Mouse (Mus musculus) G1E (cell line): ENCODE measurements around the gene Rab42. TPM values are rescaled to one million over a fixed set of nuclear protein-coding genes. Genes with fewer than 3 reads are reported as not detected.

ENCODE experiments used
- ATAC-seq: 2 replicates; pipeline ENCODE4 v1.8.0; 2016; ENCODE audit warnings: mild to moderate bottlenecking; ENCODE audit not compliant: insufficient number of reproducible peaks, poor library complexity, low FRiP score, severe bottlenecking; ENCODE audit errors: extremely low read depth
- DNase-seq: peaks from one replicate; pipeline ENCODE4 v3.0.0; 2012; ENCODE audit warnings: low spot score
- H3K27me3 ChIP-seq: 2 replicates; pipeline ENCODE4 v1.6.1; 2012; ENCODE audit warnings: mild to moderate bottlenecking, low read length, inconsistent platforms; ENCODE audit not compliant: insufficient read depth
- H3K36me3 ChIP-seq: replicated peaks from 2 replicates; pipeline ENCODE3; 2012; ENCODE audit warnings: mild to moderate bottlenecking, inconsistent platforms
- H3K4me1 ChIP-seq: 2 replicates; pipeline ENCODE4 v1.6.1; 2012; ENCODE audit warnings: low read depth, low read length, inconsistent platforms, mixed read lengths; ENCODE audit not compliant: insufficient read depth
- H3K4me3 ChIP-seq: 2 replicates; pipeline ENCODE4 v1.5.1; 2012; ENCODE audit warnings: low read depth, mild to moderate bottlenecking, inconsistent platforms, low read length, moderate library complexity, mixed read lengths
- H3K9me3 ChIP-seq: replicated peaks from 2 replicates; pipeline ENCODE4 v1.6.1; 2012; ENCODE audit warnings: inconsistent platforms
- CTCF ChIP-seq: IDR thresholded peaks from 2 replicates; pipeline ENCODE4 v1.5.1; 2012; ENCODE audit warnings: low read depth, low read length, inconsistent platforms, mixed read lengths
- GATA1 ChIP-seq: IDR thresholded peaks from 2 replicates; pipeline ENCODE4 v1.6.1; 2012; ENCODE audit warnings: borderline replicate concordance, low read length, inconsistent platforms, mixed read lengths
- GATA2 ChIP-seq: IDR thresholded peaks from 2 replicates; pipeline ENCODE4 v1.6.1; 2012; ENCODE audit warnings: low read depth, low read length, inconsistent platforms, borderline replicate concordance
- POLR2AphosphoS5 ChIP-seq: IDR thresholded peaks from 2 replicates; pipeline ENCODE4 v1.6.1; 2012; ENCODE audit warnings: low read depth, low read length, inconsistent platforms; ENCODE audit not compliant: insufficient replicate concordance
- TAL1 ChIP-seq: conservative IDR thresholded peaks from 2 replicates; pipeline ENCODE4 v1.6.1; 2012; ENCODE audit warnings: low read depth, low read length, inconsistent platforms, mixed read lengths
- polyA plus RNA-seq: library from polyadenylated mRNA; stranded (reverse); fragments of >175 nt; gene quantifications from 2 replicates; pipeline ENCODE4 v1.2.3, GENCODE M21; 2012
- total RNA-seq, 2 experiments: library from RNA; stranded (forward) in 1 of 2; stranded (reverse) in 1 of 2; fragments of 200-1000 nt in 1 of 2; fragments of >200 nt in 1 of 2; fragmentation: Nextera tagmentation in 1 of 2; gene quantifications; 2 replicates each; pipeline ENCODE4 v1.2.3; 2014 to 2017

The Rab42 gene
- total RNA-seq (2014; fragmentation: Nextera tagmentation), result 1.4 TPM in 1 of 2 replicates, not detected in the other
- total RNA-seq (2017), result 0.52 TPM in 1 of 2 replicates, not detected in the other
- polyA plus RNA-seq, result 0.95 and 1.0 TPM in 2 replicates

DNA sequence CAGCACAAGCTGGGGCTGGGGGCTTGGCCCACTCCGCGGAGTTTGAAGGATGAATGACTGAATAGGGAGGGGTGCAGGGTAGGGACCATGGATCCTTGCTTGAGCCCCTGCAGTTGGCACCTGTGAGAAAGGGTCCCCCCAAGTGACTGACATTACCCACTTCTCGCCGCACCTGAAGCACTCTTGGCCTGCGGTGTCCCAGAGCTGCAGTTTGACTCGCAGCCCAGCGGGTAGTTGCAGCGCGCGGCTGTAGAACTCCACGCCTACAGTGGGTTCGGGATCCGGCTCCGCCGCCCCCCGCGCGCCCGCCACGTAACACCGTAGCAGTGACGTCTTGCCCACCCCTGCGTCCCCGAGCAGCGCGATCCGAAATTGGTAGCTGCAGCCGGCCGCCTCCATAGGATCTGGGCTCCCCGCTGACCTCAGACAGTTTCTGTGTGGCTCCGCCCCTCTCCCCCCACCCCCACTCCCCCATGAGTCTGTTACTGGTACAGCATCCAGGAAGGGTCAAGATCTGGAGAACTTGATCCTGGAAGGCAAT is at the start of gene Rab42:
Rab42 (minus strand) TSS at position 447 of the 541 bp plus-strand sequence.
- 0 out of 2 replicates have a peak, but pooled peaks have one; percentile 8 for ATAC-seq

DNA sequence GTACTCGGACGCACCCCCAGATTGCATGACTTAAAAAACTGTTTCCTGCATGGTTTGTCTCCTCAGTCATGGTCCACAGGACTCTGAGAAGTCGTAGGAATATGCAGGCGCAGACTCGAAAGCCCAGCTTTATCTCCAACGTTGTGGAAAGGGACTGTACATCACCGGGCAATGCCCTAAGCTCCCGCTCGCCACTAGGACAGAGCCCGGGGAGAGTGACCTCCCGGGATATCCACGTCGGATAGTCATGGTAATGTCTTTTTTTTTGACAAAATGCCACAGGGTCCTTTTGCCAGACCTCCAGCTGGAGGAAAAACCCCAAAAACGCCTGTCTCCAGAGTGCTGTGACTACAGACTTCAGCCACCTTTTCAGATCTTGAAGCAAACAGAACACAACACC is 49.6 kb upstream of the Rab42 start:
- no peaks in the 10 kb centered on the region for H3K9me3 ChIP-seq
- peaks cover 56% of the 10 kb centered on the region for H3K4me1 ChIP-seq
- DNase-seq, result no peak
- H3K27me3 ChIP-seq, result no peaks in the 10 kb centered on the region
- no peak for ATAC-seq
- H3K36me3 ChIP-seq, result peaks cover 48% of the 10 kb centered on the region
- TF ChIP-seq POLR2AphosphoS5, result no peak
- TF ChIP-seq CTCF, result no peak
- TF ChIP-seq GATA1, result no peak
- TF ChIP-seq GATA2, result no peak
- no peak for TF ChIP-seq TAL1
- peak overlapping the region; percentile 93 for H3K4me3 ChIP-seq

More for the DNA sequence above, at the start of gene Rab42:
- peaks cover 44% of the 10 kb centered on the region for H3K4me1 ChIP-seq
- no peaks in the 10 kb centered on the region for H3K36me3 ChIP-seq
- peak; percentile 56 for DNase-seq
- no peak for TF ChIP-seq POLR2AphosphoS5
- no peak for TF ChIP-seq CTCF
- no peak for TF ChIP-seq GATA1
- no peak for TF ChIP-seq TAL1
- TF ChIP-seq GATA2, result no peak
- no peaks in the 10 kb centered on the region for H3K9me3 ChIP-seq
- H3K4me3 ChIP-seq, result peak within 1 kb of the TSS; percentile 75
- H3K27me3 ChIP-seq, result no peaks in the 10 kb centered on the region

DNA sequence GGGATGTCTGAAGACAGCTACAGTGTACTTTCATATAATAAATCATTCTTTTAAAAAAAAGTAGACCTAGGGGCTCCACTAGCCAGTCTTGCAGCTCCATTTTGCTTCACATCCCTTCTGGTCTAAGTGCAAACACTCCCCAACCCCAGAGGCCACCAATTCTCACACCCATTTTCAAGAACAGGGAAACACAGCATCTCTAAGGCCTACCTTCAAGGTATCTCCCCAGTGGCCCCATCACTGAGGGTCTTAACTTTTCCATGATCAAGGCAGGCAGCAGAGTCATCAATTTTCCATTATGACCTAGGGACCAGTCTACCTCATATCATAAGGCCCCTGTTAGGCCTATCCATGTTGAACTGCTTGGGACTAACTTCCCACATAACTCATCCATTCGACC is 48.2 kb upstream of the Rab42 start:
- peaks cover 52% of the 10 kb centered on the region for H3K4me1 ChIP-seq
- DNase-seq (no peak), ATAC-seq (no peak)
- peaks cover 41% of the 10 kb centered on the region for H3K36me3 ChIP-seq
- no peak for TF ChIP-seq TAL1
- TF ChIP-seq POLR2AphosphoS5, result no peak
- TF ChIP-seq GATA2, result no peak
- TF ChIP-seq CTCF, result no peak
- TF ChIP-seq GATA1, result no peak
- no peaks in the 10 kb centered on the region for H3K27me3 ChIP-seq
- H3K4me3 ChIP-seq, result peak overlapping the region; percentile 93
- H3K9me3 ChIP-seq, result no peaks in the 10 kb centered on the region

DNA sequence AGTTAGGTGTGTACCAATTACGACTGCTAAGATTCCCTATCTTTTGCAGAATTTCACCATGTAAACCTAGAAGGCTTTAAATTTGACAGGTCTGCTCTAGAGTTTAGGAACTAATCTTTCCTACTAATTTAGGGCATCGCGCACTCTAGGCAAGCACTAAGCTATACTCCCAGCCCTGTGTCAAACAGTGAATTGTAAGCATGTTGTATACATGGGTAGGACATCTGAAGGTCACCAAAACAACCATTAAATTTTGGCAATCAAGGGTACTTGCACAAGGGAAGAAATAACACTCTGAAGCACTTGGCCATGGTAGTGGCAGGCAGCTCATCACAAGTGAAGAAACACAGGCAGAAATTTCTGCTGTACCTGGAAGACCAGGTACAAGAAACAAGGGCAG is 47.7 kb upstream of the Rab42 start:
- Histone ChIP-seq H3K36me3 (peaks cover 36% of the 10 kb centered on the region), H3K9me3 (no peaks in the 10 kb centered on the region), H3K27me3 (no peaks in the 10 kb centered on the region), H3K4me1 (peaks cover 52% of the 10 kb centered on the region), H3K4me3 (no peak overlapping the region)
- no peak for DNase-seq
- no peak for ATAC-seq
- TF ChIP-seq TAL1 (no peak), GATA1 (no peak), GATA2 (no peak), CTCF (no peak), POLR2AphosphoS5 (no peak)

DNA sequence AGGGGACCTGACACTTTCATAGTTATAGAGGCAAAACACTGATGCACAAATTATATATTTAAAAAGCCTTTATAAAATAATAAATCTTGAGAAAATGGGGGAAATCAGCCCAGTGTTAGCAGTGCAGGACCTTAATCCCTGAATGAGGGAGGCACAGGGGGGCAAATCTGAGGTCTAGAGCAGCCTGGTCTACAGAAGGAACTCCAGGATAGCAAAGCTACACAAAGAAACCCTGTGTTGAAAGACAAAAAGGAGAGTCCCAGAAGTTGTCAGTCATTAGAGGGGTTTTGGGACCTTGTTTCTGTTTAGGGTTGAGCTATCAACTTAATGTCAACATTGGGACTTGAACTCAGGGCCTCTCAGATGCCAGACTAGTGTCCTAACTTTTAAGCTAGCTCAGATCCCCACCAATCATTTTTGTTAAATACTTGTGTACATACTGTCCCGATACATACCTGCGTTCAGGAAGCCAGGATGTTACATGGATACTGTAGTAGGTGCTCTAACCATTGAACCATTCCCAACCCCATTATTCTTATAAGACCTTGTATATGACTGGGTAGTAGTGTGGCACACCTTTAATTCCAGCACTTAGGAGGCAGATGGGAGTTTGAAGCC is 47.0 kb upstream of the Rab42 start:
- H3K4me3 ChIP-seq, result no peak overlapping the region
- H3K36me3 ChIP-seq, result peaks cover 33% of the 10 kb centered on the region
- no peak for TF ChIP-seq CTCF
- TF ChIP-seq POLR2AphosphoS5, result peak; percentile 84; the same call in 1 of the 2 replicates
- no peak for TF ChIP-seq GATA2
- DNase-seq, result no peak
- H3K27me3 ChIP-seq, result no peaks in the 10 kb centered on the region
- peaks cover 51% of the 10 kb centered on the region for H3K4me1 ChIP-seq
- no peak for ATAC-seq
- no peaks in the 10 kb centered on the region for H3K9me3 ChIP-seq

DNA sequence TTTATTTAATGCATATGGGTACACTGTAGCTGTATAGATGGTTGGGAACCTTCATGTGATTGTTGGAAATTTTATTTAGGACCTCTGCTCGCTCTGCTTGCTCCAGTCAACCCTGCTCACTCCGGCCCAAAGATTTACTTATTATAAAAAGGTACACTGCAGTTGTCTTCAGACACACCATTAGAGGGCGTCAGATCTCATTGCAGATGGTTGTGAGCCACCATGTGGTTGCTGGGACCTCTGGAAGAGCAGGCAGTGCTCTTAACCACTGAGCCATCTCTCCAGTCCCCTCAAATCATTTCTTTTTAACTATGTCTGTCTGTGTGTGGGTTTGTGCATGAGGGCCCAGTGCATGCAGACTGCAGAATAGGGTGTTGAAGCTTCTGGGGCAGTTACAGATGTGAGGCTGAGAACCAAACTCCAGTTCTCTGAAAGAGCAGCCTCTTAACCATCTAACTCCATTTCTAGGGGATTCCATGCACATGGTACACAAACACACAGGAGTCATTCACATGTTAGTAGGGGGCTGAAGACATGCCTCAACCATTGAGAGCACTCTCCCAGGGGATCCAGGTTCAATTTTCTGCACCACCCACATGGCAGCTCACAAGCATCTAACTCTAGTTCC is 46.4 kb upstream of the Rab42 start:
- H3K27me3 ChIP-seq, result no peaks in the 10 kb centered on the region
- DNase-seq, result no peak
- ATAC-seq, result no peak

More for the DNA sequence above, 46.4 kb upstream of the Rab42 start:
- Histone ChIP-seq H3K36me3 (peaks cover 32% of the 10 kb centered on the region), H3K9me3 (no peaks in the 10 kb centered on the region), H3K4me1 (peaks cover 54% of the 10 kb centered on the region), H3K4me3 (no peak overlapping the region)
- TF ChIP-seq POLR2AphosphoS5, result 0 out of 2 replicates have a peak, but pooled peaks have one; percentile 26
- no peak for TF ChIP-seq TAL1
- no peak for TF ChIP-seq GATA2
